Mouse (Mus musculus) MEL (cell line): ENCODE measurements around the gene Ddx43.

Source experiments
- BHLHE40 ChIP-seq: IDR thresholded peaks from 2 replicates; pipeline ENCODE4 v1.6.1; 2012; ENCODE audit warnings: low read depth, mild to moderate bottlenecking, inconsistent platforms, low read length, improper control_type of control experiment, borderline replicate concordance
- CTCF ChIP-seq, 3 experiments: IDR thresholded peaks in 2 of 3; conservative IDR thresholded peaks in 1 of 3; 2 replicates each; pipeline ENCODE4 v1.5.1; 2011 to 2012; ENCODE audit warnings: low read length in 3 of 3, low read depth in 2 of 3, mild to moderate bottlenecking in 2 of 3, improper control_type of control experiment in 1 of 3, inconsistent platforms in 1 of 3, mixed read lengths in 1 of 3, moderate library complexity in 1 of 3; ENCODE audit not compliant: control insufficient read depth in 1 of 3, insufficient read depth in 1 of 3, poor library complexity in 1 of 3, severe bottlenecking in 1 of 3

DNA sequence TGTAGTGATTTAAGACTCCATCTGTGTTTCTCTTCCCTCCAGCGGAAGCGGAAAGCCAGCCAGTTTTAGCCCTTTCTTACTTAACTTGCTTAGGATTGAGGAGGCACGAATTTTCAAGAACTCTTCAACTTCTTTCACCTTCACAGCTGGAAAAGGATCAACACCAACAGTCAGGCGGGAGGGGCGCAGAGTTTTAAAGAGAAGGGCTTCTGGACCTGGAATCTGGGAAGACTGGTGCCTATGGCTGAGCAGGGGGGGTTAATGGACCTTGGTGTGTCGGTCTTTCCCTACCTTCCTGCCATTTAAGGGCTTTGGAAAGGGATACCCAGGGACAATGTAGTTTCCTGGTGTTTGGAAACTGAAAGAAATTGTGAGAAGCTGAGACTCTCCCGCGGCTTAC lies 18.0 kb upstream of the Ddx43 start:
- no peak for TF ChIP-seq BHLHE40
- TF ChIP-seq CTCF (IDR thresholded peaks at IDR 0.05 in 2 of 3, conservative IDR thresholded peaks at IDR 0.05 in 1 of 3; ENCODE audit: control insufficient read depth in 1 of 3, insufficient read depth in 1 of 3, low read depth in 2 of 3, low read length in 3 of 3, poor library complexity in 1 of 3, severe bottlenecking in 1 of 3), result no peak
